Mouse (Mus musculus) liver (tissue): ENCODE data around the gene Nmnat2.
A peak's percentile ranks its signal among the peaks of the same experiment; 100 is the strongest.
"Not testable (repeated sequence)": the region's sequence is repeated elsewhere in the genome, so short reads cannot be mapped to it uniquely, and the experiment has no call there.

Experiments used
- DNase-seq: peaks from one replicate; pipeline ENCODE4 v3.0.0-alpha.2; 2020; ENCODE audit warnings: mixed read lengths

The Nmnat2 gene

DNA sequence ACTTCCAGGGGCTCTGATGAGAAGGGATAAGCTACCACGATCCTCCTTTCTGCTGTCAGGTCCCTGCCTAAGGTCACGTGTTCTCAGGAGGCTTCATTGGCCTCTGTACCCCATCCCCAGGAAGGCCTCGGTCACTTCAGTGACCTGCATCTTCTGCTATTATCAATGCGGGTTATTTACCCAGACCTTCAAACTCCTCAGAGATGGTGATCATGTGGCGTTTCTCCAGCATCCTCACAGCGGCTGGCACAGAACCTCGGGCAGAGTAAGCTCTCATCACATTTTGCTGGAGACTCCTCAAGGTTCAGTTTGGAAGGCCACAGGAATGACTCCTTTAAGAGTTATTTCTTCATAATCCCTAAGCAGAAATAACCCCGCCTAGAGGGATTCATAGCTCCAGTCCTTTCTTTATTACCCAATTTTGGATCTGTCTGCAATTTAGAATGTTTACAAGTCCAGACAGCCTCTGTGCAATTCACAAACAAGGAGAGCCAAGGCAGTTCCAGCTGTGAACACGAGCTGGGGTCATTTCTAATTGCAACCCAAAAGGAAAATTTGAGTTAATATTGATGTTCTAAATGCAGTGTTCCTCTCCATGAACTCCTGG, 110.1 kb downstream of the Nmnat2 start:
- DNase-seq: no peak

DNA sequence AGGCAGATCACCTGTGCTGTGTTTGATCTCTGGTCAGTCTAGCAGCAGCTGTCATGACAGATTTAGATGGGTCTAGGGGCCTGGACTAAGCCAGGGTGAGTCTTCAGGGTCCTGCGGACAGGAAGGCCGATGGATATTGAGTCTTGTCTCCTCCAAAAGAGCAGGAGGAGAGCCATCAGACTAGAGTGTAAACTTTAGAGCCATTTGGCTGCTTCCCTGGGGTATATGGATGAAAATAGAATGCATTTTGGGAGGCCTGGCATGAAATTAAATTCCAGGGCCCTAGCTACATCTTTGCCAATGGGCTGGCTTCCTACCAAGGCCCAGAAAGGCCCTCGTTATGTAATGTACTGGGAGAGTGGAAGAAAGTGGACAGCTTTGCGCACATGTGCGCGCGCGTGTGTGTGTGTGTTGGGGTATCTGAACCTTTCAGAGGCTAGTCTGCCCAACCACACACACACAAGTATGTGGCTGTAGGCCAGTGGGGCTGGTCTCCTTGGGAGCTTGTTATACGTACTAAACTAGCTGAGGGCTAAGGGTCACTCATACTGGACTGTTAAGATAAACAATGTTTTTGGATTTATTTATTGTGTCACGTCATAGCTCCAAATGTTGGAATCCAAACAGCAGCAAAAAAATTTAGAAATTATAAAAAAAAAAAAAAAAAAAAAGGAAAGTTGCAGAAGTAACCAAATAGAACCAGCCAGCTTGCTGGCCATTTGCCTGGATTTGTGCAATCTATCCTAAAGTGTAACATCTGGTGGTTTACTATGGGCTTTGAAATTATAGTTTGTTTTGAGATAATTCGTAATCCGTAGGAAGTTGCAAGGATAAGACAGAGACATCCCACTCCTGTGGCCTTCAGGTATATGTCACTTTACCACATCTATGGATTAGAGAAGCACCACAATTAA, 110.9 kb downstream of the Nmnat2 start:
- no peak for DNase-seq

DNA sequence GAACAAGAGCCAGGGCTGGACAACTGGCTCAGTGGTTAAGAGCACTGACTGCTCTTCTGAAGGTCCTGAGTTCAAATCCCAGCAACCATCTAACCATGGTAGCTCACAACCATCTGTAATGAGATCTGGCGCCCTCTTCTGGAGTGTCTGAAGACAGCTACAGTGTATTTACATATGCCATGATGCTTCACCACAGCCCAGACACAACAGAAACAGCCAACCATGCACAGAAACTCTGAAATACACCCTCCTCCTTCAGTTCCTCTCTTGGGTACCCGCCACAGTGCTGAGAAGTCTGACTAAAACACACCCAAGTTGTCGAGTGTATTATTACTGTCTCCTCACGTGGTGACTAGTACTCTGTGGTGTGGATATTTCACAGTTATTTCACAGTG, 111.6 kb downstream of the Nmnat2 start:
- no peak for DNase-seq

DNA sequence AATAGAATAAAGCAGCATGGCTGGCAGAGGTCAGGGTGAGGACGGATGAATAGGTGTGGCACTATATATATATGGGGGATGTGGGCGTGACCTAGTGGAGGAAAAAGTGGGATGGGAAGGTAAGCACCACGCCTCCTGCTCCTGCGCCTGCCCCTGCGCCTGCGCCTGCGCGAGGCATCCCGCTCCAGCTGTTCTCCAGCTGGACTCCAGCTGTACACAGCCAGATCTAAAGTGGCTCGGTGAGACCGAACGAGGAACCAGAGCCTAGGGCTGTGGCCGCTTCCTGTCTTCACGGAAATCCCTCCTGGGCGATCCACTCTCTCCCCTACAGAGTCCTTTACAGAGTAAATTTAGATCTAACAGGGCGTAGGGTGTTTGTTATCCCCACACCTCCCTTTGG, 116.8 kb downstream of the Nmnat2 start:
- DNase-seq: no peak

DNA sequence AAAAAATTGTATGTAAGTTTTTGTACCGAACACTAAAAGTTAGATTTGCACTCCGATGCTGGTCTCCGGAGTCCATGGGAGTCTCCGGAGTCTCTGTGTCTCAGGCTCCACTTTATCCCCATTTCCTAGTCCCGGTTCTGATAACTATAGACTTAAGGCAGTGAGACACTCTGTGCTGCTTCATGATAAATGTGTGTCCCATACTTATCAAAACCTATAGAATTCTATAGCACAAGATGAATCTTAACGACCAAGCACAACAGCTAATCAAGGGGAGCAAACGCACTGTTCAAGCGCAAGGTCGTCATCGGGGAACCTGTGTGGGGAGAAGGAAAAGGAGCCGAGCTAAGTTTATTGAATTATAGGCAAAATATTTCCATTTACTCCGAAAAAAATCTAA, 117.2 kb downstream of the Nmnat2 start:
- no peak for DNase-seq

DNA sequence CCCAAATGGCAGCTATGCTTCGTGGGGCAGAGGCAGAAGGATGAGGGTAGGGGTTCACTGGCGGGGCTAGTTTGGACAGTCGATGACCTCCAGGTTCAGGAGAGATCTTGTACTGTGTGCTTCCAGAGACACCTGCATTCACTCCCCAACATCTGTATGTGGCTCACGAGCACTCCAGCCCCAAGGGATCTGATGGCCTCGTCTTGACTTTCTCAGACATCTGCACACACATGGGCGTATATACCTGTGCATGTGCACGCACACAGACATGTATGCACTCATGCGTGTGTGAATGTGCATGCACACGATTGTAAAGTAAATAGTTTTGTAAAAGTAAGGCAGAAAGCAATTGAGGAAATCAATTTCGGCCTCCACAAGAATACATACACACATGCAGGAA, 117.9 kb downstream of the Nmnat2 start:
- no peak for DNase-seq

DNA sequence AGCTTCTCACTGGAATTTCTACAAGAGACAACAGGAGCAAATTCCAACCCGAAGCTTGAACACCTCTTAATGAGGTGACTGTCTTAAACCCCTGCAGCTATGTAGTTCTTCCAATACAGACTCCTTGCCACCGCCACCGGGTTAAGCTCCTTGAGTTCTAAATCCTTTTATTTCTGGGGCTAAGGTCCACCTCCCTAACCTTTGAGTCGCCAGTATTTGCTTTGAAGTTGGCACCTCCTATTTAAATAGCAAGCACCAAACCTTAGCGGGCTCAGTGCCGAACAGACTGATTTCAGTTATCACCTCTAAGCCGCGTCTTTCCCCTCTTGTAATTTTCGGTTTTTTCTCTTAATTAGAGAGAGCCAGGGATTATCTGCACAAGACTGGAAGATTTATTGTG, 118.6 kb downstream of the Nmnat2 start:
- DNase-seq: no peak

DNA sequence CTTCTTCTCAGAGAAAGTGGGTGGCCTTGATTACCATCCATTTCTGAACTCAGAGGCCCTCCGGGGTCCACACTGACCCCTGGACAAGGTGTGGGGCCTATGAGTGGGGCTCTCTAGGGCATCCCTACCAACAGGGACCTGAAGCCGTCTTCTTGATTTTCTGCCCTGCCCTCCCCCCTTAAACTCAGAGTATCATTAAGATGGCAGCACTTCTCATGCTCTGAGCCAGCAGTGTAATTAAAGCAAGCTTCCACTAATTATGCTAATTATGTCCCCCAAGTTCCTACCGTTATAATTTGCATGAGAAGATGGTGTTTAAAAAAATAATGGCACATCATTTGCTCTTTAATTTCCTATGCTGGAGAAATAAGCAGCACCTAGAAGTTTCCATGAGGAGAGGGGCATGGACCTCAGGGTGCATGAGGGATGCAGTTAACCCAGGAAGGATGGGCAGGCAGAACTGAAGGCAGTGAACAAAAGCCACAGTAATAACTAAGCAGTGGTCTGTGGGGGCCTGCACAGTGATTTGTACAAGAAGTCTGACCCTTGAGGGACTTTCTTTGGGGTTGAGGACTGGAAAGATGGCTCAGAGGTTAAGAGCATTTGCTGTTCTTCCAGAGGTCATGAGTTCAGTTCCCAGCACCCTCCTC, 120.4 kb downstream of the Nmnat2 start:
- no peak for DNase-seq

DNA sequence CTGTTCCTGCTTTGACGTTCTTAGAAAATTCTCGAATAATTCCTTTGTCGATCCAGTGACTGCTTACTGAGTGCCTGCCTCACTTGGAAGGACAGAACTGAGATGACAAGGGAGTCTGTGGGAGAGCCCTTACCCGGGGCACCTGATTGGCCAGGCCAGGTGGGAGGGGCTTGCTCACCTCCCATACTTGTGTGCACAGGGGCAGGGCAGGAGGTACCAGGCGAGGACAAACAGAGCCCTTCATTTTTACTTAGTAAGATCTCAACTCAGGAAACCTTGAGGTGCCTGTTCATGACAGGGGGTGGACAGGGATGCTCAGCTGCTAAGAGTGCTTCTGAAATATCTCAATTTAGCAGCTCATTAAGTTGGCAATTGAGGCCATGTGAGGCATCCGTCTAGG, 121.2 kb downstream of the Nmnat2 start:
- no peak for DNase-seq

DNA sequence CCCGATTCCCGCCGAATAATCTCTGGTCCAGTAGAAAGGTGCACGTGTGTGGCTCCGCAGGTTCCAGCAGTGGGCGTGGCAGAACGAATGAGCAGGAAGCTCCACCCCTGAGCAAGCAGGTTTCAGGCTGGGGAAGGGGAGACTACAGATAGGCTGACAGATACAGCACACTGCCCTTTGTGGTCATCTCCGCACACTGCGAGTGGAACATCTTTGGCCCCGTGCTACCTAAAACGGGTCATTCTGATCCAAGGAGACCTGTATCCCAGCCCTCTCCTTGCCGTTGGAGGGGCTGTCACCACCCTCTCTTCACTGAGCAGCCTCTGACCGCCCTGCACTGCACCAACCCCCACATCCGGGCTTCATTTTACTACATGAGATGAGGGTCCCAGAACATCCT, 128.4 kb downstream of the Nmnat2 start:
- DNase-seq: not testable (repeated sequence)

DNA sequence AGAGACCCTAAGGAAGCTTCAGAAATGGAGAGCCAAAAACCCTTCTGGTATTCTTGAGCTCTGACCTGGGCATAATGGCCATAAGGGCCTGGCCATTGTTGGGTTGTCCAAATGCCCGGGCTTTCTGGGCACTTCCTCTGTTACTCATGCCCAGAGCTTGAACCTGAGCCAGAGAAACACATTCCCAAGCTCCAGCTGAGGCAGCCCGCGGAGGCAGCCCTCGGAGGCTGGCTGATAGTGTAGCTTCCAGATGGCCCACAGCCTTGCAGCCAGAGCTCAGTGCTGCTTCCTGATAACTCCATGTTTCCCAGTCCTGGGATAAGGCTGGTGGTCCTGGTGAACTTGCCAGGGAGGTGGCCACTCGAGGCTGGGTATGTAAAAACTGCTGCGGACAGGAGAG, 129.4 kb downstream of the Nmnat2 start:
- DNase-seq: no peak

DNA sequence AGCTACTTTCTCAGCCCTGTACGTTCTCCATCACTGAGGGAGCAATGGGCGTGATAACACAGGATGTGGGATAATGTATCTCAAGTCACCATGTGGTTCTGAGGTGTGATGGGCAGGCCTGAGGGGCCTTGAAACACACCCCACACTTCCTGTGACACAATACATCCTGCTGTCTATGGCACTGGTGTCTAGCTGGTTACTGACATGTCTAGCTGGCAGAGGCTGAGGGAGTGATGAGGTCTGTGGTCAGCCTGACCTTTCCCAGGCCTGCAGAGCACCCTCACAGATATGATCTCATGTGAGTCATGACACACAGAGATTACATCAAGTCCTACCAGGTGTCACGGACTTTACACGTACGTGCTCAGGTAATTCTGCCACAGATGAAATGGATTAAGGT, 130.4 kb downstream of the Nmnat2 start:
- no peak for DNase-seq

DNA sequence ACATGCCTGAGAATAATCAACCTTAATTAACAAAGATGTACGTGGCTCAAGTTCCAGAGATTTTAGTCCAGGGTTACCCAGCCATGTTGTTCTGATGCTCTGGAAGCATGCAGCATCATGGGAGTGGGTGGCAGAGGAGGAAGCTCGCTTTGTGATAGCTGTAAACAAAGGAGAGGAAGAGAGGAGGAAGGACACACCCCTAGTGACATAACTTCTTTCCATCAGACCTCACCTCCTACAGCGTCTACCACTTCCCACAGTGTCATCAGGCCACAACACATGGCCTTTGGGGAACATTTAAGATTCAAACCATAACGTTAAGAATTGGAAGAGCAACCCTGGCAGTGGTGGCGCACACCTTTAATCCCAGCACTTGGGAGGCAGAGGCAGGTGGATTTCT, 133.0 kb downstream of the Nmnat2 start:
- DNase-seq: no peak

DNA sequence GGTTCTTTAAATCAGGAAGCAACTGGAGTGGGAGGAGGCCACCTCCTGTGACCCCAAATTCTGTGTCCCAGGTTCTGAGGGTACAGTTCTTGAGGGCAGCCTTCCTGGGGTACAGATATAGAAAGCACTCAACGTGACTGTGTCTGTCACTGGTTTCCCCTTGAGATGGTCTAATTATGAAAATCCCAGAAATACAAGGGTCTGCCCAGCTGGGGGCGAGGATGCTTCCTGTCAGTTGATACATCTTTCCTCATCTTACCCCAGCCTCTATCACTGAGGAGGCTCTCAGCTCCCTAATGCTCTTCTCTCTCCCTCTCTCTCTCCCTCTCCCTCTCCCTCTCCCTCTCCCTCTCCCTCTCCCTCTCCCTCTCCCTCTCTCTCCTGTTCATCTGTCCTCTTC, 135.3 kb downstream of the Nmnat2 start:
- no peak for DNase-seq

DNA sequence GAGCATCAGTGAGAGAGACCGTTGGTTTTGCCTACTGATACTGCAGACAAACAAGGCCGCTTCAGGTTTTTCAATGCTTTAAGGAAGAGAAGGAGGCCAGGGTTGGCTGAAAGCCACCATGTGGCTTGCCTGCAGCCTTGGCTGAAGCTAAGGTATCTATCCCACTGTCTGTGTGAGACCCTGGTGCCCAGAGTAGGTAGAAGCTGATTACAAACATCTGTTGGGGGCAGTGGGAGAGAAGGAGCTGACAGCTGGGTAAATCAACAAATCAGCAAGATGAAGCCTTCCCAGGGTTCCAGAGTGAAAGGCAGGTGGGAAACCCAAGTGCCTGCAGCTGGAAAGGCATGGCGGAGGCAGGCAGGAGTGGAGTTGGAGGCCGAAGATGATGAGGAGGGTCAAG, 136.0 kb downstream of the Nmnat2 start:
- DNase-seq: no peak

DNA sequence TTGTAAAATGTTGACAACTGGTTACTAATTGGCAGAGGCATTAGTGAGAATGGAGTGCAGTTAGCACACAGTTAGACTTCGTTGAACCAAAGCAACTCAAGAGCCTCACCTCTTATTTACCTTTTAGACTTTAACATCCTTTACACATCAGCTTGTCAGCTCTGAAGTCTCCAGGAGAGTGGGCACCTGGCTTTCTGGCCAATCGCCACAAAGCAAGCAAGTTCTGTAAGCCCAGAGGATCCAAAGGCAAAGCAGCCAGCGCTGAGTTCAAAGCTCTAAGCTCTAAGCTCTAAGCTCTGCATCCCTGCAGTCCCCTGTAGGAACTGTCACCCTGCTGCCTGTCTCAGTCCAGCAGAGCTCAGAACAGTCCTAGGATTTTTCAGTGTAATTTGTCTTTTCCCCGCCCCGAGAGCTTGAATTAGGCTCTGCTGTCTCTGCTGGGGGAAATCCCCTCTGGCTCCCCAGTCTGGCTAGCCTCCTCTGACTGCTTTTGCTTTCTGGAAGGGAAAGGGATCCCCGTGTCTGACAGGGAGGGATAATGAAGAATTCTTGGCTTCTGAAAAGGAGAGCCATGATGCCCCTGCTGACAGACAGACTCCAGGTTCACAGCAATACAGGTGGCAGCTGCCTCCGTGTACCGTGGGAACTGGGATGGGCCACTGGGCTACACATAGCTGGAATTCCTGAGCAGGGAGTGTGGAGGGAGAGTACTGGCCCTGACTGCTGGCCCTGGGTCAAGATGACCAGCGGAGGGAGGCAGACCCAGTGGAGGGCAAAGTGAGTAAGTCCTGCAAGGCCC, 136.8 kb downstream of the Nmnat2 start:
- no peak for DNase-seq

DNA sequence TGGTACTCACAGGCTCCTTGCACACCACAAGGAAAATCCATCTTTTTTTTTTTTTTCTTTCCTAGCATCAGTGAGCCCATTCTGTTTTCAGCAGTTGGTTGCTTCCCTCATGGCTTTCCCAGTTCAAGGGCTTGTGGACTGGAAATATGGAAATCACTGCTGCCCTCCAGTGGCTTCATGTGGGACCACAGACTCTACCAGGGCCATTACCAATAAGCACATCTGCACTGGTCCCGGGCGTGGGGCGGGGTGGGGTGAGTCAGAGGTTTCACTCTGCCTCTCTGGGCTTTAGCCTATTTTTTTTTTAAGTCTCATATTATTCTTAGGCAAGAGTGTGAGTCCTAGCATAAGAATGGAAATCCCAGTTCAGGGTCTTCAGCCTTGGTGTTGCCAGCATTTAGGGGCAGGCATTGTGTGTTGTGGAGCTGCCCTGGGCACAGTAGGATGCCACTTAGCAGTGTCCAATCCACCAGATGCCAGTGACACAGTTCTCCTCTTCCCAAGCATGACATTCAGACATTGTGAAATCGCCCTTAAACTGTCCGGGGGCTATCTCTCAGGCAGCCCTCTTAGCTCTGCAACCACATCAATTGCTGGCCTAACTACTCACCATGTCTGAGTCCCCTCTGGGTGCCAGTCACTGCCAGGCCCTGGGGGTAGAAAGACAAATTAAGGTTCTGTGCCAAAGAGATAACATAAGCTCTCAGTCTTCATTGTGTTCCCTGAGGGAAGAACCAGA, 137.6 kb downstream of the Nmnat2 start:
- peak; percentile 51 for DNase-seq

DNA sequence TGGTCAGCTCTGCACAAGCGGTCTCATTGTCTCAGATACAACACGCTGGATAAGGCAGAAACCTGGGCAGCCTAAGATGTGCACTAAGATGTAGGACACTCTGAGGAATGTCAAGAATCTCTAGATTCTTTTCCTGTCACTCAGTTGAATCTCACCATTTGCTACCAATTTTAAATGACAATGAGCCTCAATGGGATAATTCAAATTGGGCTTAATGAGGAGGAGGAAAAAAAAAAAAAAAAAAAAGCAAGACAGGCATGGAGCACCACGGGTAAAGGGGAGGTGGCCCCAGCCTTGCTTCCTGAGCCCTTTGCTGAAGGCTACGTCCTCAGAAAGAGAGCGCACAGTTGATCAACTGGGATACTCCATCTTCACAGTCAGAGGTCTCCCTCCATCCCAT, 138.4 kb downstream of the Nmnat2 start:
- DNase-seq: no peak

DNA sequence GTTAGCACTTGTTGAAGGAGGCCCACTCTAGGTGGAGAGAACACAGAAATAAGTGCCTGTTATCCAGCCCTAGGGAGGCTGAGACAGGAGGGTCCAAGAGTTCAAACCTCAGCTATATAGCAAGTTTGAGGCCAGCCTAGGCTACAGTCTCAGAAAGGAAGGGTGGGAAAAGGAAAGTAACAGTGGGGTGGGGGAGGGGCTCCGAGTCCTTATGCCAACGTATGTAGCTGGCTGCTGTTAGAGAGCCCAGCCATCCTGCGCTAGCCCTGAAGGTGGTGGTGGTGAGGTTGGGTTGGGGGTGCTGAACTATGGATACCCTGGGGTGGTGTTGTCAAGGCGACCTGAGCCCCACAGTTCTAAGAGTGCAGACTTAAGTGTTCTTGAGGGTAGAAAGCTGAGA, 138.8 kb downstream of the Nmnat2 start:
- DNase-seq: no peak

DNA sequence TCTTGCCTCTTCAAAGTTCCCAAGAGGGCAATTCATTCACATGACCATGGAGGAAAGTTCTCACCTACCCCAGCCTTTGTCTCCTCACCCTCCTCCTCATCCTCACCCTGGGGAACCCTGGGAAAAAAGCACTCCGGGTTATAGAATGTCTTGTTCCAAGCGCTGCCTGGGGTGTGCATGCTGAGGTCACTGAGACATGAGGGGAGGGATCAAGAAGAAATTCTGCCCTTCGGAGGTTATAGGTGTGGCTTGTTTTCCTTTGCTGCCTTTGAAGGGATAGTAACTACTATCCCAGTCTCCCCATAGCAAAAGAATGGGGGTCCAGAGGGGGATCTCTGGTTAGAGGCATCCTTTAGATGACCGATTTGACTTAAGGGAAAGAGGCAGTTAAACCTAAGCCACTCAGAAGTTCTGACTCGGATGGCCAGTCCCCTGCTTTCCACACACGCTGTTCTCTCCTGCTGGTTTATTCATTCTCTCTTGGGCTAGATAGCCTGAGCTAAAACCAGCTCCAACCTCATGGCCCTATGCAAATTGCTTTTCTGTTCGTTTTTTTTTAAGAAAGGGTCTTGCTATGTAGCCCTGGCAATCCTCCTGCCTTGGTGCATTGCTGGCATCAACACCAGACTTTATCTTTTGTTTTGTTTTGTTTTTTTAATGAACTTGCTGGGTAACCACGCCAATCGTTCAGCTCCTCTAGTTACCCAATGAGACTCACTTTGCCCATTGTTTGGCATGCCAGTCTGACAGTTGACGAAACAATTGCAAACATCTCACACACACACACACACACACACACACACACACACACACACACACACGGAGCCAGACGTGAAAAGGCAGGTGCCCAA, 139.7 kb downstream of the Nmnat2 start:
- DNase-seq: no peak

DNA sequence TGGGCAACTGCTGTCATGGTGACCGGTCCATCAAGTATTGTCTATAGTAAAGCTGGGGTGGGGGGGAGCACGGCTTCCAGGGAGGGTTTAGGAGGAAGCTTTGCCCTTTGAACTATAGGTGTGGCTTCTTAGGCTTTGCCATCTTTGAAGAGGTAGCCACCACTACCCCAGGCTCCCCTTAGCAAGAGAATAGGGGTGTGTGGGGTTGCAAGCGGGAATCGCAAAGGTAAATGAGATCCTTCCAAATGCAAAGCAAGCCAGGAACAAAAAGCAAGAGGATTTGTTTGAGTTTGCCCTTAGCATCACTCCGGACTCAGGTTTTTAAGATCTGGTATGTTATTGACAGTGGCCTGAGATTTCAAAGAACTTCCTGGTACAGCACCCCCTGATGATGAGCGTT, 140.5 kb downstream of the Nmnat2 start:
- DNase-seq: no peak
